Mouse (Mus musculus): Measurements from ENCODE around the gene Zfp574. TPM values are rescaled to one million over a fixed set of nuclear protein-coding genes. Genes with fewer than 3 reads are reported as not detected.
A peak's percentile ranks its signal among the peaks of the same experiment; 100 is the strongest.
"Not testable (repeated sequence)": the region's sequence is repeated elsewhere in the genome, so short reads cannot be mapped to it uniquely, and the experiment has no call there.

Zfp574 gene
- polyA plus RNA-seq (2016; fragmentation: Nextera tagmentation; extraction: Ambion mirVana), result 38.8 and 41.5 TPM in 2 replicates

DNA sequence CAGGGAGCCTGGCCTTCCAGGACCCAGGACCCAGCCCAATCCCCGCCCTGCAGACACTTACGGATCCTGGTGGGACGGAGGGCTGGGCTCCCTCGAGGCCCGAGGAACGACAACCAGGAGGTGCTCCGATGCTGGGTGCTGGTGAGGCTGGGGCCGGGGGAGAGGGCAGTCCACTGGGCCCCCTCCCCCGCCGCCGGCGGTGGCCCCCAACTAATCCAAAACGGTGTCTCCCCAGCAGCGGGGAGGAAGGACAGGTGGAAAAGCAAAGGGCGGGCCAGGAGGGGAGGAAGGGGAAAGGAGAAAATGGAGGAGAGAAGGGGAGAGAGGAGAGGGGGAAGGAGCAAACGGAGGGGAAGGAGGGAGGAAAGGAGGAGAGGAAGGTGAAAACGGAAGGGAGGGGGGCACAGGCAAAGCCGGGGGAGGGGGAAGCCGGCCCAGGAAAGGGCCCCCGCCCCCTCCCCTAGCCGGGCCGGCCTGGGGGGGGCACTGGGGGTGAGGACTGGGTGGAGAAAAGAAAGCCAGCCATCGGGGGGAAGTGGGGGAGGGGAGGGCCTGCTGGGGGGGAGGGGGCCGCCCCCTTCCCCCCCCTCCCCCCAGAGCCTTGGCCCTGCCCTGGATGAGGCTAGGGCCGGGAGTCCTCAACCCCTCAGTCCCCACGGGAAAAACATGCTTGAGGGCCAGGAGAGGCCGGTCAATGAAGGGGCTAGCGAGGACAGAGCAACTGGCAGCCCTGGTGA, at the start of gene Zfp574, which contains the start of gene Grik5:
Zfp574 (plus strand) TSS at position 589 of the 737 bp plus-strand sequence.
Grik5 (minus strand) TSS at position 368 of the 737 bp plus-strand sequence.
- WGBS, result 1% methylated on average over 21 of the region's 28 CpGs
- H3K9me3 ChIP-seq, result no peaks in the 10 kb centered on the region
- no peak for ATAC-seq (ENCODE audit: insufficient number of reproducible peaks, insufficient read depth, low FRiP score, low TSS enrichment)

DNA sequence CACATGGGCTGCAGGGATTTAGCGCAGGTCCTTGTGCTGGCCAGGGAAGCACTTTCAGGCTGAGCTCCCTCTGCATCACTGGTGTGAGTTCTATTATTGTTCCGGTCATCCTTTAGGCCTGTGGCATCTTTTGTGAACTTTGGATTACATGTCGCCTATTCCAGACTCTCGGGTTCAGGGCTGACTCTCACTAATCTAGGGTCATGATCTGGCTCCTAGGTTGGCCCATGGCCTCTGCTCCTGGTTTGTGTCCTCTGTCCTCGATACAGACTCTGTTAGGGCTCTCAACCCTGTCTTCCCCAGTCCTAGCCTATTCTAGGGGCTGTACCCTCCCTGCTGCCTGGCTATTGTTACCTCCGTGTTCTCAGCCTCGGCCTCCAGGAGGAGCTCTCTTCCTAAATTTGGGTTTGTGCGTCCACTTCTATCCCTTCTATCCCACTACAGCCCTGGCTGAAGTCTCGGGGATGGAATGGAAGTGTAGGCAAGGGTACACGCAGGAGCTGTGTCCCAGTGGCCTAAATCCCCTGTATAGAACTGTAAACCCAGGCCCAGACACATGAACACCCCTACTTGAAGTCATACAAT, 46.4 kb upstream of the Zfp574 start:
- Histone ChIP-seq H3K27ac (no peak overlapping the region), H3K36me3 (peaks cover 46% of the 10 kb centered on the region), H3K4me2 (replicated peaks) (no peak overlapping the region), H3K4me3 (no peak overlapping the region), H3K9ac (no peak overlapping the region), H3K27me3 (no peaks in the 10 kb centered on the region), H3K9me3 (no peaks in the 10 kb centered on the region), H3K4me1 (0 out of 2 replicates have a peak, but pooled peaks cover 4% of the 10 kb centered on the region)
- 56% methylated on average over 10 of the region's 10 CpGs for WGBS
- ATAC-seq (ENCODE audit: insufficient number of reproducible peaks, insufficient read depth, low FRiP score, low TSS enrichment), result no peak

More for the DNA sequence above, at the start of gene Zfp574, which contains the start of gene Grik5:
- Histone ChIP-seq H3K9ac (peak within 1 kb of the TSS; percentile 84), H3K27ac (peak within 1 kb of the TSS; percentile 88), H3K4me2 (replicated peaks) (peak within 1 kb of the TSS; percentile 94), H3K36me3 (peaks cover 16% of the 10 kb centered on the region), H3K4me1 (peaks cover 40% of the 10 kb centered on the region), H3K27me3 (no peaks in the 10 kb centered on the region), H3K4me3 (peak within 1 kb of the TSS; percentile 73)

DNA sequence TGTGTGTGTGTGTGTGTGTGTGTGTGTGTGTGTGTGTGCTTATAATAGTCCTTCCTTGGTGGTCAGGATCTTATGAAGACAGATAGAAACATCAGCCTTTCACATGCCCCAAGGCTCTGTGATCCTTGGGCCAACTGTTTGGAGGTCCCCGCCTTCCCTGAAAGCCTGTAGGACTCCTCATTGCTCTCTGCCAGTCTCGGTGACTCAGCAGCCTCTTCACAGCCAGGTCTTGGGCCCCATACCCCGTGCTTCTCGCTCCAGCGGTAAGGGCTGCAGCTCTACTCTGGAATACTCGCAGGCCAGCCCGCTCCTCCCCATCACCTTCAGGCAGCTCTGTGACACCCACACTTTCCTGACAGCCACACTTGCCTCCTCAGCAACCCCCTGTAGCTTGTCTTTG, 45.9 kb upstream of the Zfp574 start:
- H3K36me3 ChIP-seq, result peaks cover 41% of the 10 kb centered on the region
- H3K27ac ChIP-seq, result no peak overlapping the region
- H3K27me3 ChIP-seq, result no peaks in the 10 kb centered on the region
- H3K4me1 ChIP-seq, result 0 out of 2 replicates have a peak, but pooled peaks cover 4% of the 10 kb centered on the region
- no peak overlapping the region for H3K4me2 ChIP-seq (replicated peaks)
- H3K9me3 ChIP-seq, result no peaks in the 10 kb centered on the region
- no peak overlapping the region for H3K9ac ChIP-seq
- no peak for ATAC-seq (ENCODE audit: insufficient number of reproducible peaks, insufficient read depth, low FRiP score, low TSS enrichment)
- WGBS, result 51% methylated on average over 7 of the region's 7 CpGs
- no peak overlapping the region for H3K4me3 ChIP-seq

DNA sequence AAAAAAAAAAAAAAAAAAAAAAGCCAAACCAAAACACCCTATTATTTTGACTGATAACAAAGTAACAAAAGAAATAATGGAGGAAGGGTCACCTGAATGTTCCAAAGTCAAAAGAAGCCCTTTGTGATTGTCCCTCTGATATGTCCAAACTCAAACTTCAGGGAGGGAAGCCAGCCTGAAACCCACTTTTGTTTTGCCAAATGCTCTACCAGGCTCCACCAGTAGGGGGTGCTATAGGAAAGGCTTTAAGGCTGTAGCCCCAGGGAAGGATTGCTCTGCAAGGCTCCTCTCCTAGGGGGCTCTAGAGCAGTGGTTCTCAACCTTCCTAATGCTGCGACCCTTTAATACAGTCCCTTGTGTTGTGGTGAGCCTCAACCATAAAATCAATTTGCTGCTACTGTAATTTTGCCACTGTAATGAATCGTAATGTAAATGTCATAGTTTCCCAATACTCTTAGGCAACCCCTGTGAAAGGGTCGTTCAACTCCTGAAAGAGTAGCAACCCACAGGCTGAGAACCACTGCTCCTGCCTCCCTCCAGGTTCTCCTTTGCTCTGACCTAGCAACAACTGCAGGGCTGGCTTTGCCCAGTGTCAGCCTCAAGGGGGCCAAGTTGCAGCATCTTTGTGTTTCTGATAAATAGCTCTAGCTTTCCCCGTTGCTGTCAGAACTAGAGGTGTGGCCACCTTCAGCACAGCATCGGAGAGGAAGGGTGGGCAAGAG, 42.2 kb upstream of the Zfp574 start:
- no peaks in the 10 kb centered on the region for H3K27me3 ChIP-seq
- ATAC-seq (ENCODE audit: insufficient number of reproducible peaks, insufficient read depth, low FRiP score, low TSS enrichment), result no peak
- no peak overlapping the region for H3K4me2 ChIP-seq (replicated peaks)
- H3K27ac ChIP-seq, result 0 out of 2 replicates have a peak overlapping the region, but pooled peaks have one; percentile 36
- no peak overlapping the region for H3K4me3 ChIP-seq
- H3K4me1 ChIP-seq, result 0 out of 2 replicates have a peak, but pooled peaks cover 4% of the 10 kb centered on the region
- H3K36me3 ChIP-seq, result peaks cover 31% of the 10 kb centered on the region
- 43% methylated on average over 5 of the region's 5 CpGs for WGBS
- H3K9me3 ChIP-seq, result no peaks in the 10 kb centered on the region
- H3K9ac ChIP-seq, result no peak overlapping the region

DNA sequence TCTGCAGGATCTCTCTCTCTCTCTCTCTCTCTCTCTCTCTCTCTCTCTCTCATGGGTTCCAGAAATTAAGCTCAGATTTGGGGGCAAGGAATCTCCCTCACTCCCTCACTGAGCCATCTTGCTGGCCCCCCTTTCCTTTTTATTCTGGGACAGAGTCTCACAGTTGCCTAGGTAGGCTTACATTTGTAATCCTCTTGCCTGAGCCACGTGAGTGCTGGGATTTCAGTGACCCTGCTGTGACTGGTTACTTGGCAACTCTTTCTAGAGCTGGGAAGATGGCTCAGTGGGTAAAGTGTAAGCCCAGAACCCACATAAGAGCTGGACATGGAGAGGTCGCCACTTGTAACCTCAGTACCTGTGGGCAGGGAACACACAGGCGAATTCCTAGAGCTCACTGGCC, 40.8 kb upstream of the Zfp574 start:
- Histone ChIP-seq H3K27me3 (no peaks in the 10 kb centered on the region), H3K9me3 (no peaks in the 10 kb centered on the region), H3K27ac (no peak overlapping the region), H3K4me3 (no peak overlapping the region), H3K9ac (no peak overlapping the region), H3K4me2 (replicated peaks) (no peak overlapping the region), H3K4me1 (0 out of 2 replicates have a peak, but pooled peaks cover 4% of the 10 kb centered on the region), H3K36me3 (peaks cover 42% of the 10 kb centered on the region)
- WGBS, result 66% methylated on average over 3 of the region's 3 CpGs
- no peak for ATAC-seq (ENCODE audit: insufficient number of reproducible peaks, insufficient read depth, low FRiP score, low TSS enrichment)

DNA sequence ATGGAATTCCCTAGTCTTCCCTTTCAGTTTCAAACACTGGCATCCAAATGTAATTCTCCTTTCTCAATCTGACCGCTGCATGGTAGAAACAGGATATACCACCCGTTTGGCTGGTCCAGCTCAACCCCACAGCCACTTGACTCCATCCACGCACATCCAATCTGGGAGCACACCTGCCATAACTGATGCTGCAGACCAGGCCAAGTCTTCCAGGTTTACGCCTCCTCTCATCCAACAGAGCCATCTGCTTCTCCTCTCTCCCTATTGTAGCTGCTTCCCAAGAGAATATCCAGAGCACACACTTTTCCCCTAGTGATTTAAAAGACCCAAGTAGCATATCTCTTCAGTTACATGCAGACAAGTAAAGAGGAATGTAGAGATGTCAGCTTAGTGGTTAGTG, 37.6 kb upstream of the Zfp574 start:
- Histone ChIP-seq H3K36me3 (peaks cover 52% of the 10 kb centered on the region), H3K9ac (no peak overlapping the region), H3K9me3 (no peaks in the 10 kb centered on the region), H3K27me3 (no peaks in the 10 kb centered on the region), H3K4me1 (0 out of 2 replicates have a peak, but pooled peaks cover 4% of the 10 kb centered on the region), H3K4me2 (replicated peaks) (no peak overlapping the region), H3K4me3 (no peak overlapping the region), H3K27ac (no peak overlapping the region)
- no peak for ATAC-seq (ENCODE audit: insufficient number of reproducible peaks, insufficient read depth, low FRiP score, low TSS enrichment)
- WGBS, result 94% methylated on average over 4 of the region's 4 CpGs

DNA sequence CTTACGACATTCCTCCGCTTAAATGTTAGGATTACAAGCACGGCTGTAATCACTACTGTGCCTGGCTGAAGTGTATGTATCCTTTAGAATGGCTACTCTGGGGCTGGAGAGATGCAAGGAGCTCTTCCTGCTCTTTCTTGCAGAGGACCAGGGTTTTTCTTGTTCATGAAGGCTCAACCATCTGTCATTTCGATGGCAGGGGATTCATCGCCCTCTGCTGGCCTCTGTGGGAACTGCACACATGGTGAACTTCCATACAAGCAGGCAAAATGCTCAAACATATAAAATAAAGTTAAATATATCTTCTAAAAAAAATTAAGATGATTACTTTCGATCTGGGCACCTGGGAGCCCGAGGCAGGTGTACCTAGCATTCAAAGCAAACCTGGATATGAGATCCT, 36.5 kb upstream of the Zfp574 start:
- H3K27ac ChIP-seq, result no peak overlapping the region
- H3K9ac ChIP-seq, result no peak overlapping the region
- H3K4me1 ChIP-seq, result no peaks in the 10 kb centered on the region
- H3K36me3 ChIP-seq, result peaks cover 61% of the 10 kb centered on the region
- no peak for ATAC-seq (ENCODE audit: insufficient number of reproducible peaks, insufficient read depth, low FRiP score, low TSS enrichment)
- no peak overlapping the region for H3K4me3 ChIP-seq
- H3K27me3 ChIP-seq, result no peaks in the 10 kb centered on the region
- WGBS, result 55% methylated on average over 7 of the region's 7 CpGs
- H3K4me2 ChIP-seq (replicated peaks), result no peak overlapping the region
- no peaks in the 10 kb centered on the region for H3K9me3 ChIP-seq

DNA sequence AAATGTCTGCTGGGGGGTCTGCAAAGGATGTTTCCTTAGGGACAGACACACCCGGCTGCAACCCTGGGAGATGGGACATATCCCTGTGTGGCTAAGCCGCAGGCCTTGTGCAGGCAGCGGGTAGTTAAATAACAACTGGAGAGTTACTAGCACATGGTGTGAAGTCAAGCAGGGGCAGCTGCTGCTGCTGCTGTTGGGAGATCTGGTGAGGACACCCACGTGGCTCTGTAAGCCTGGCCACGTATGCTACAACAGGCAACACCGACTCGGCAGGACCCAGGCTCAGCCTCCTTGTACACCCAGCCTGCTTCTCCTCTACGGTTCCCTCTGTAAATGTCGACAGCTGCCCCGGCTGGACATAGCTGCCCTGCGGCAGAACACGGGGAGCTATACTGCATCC, 30.4 kb upstream of the Zfp574 start:
- no peaks in the 10 kb centered on the region for H3K4me1 ChIP-seq
- no peak overlapping the region for H3K27ac ChIP-seq
- H3K27me3 ChIP-seq, result no peaks in the 10 kb centered on the region
- H3K4me3 ChIP-seq, result no peak overlapping the region
- H3K36me3 ChIP-seq, result peaks cover 81% of the 10 kb centered on the region
- H3K9ac ChIP-seq, result no peak overlapping the region
- H3K9me3 ChIP-seq, result no peaks in the 10 kb centered on the region
- WGBS, result 89% methylated on average over 12 of the region's 12 CpGs
- no peak for ATAC-seq (ENCODE audit: insufficient number of reproducible peaks, insufficient read depth, low FRiP score, low TSS enrichment)
- H3K4me2 ChIP-seq (replicated peaks), result no peak overlapping the region

DNA sequence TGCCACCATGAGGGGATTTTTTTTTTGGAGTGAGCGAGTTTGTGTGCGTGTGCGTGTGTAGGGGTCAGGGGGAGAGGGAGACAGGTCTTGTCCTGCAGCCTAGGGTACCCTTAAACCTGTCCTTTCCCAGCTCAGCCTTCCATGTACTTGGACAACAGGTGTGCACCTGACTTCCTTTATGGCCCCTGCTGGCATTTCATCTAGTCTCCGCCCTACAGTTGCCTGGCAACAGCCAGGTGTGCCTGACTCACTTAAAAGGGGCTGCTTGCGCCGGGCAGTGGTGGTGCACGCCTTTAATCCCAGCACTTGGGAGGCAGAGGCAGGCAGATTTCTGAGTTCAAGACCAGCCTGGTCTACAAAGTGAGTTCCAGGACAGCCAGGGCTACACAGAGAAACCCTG, 27.8 kb upstream of the Zfp574 start:
- 92% methylated on average over 7 of the region's 7 CpGs for WGBS
- H3K4me1 ChIP-seq; H3K27me3 ChIP-seq; ATAC-seq (ENCODE audit: insufficient number of reproducible peaks, insufficient read depth, low FRiP score, low TSS enrichment); H3K9ac ChIP-seq; H3K27ac ChIP-seq; H3K4me2 ChIP-seq (replicated peaks); H3K4me3 ChIP-seq; H3K9me3 ChIP-seq: not testable (repeated sequence)
- H3K36me3 ChIP-seq, result peaks cover 88% of the 10 kb centered on the region

DNA sequence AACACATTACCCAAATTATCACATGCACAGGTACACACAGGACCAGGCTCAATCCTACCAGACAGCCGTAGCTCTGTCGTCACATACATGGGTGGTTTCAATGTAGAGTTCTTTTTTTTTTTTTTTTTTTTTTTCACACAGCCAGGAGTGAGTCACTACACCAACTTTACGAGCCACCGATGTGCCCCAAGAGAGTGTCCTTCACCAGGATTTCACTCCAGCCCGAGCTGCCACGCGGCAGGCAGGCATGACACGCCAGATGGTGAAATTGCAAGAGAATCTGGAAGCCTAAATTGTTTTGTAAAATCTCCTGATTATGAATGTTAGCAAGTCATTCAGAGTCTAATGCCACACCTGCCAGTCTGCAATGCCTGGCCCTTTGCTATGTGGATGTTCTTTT, 25.0 kb upstream of the Zfp574 start:
- no peaks in the 10 kb centered on the region for H3K9me3 ChIP-seq
- no peak overlapping the region for H3K9ac ChIP-seq
- ATAC-seq (ENCODE audit: insufficient number of reproducible peaks, insufficient read depth, low FRiP score, low TSS enrichment), result no peak
- H3K36me3 ChIP-seq, result peaks cover 82% of the 10 kb centered on the region
- H3K4me3 ChIP-seq, result no peak overlapping the region
- no peak overlapping the region for H3K27ac ChIP-seq
- H3K4me1 ChIP-seq, result no peaks in the 10 kb centered on the region
- 93% methylated on average over 8 of the region's 8 CpGs for WGBS
- no peaks in the 10 kb centered on the region for H3K27me3 ChIP-seq
- no peak overlapping the region for H3K4me2 ChIP-seq (replicated peaks)

DNA sequence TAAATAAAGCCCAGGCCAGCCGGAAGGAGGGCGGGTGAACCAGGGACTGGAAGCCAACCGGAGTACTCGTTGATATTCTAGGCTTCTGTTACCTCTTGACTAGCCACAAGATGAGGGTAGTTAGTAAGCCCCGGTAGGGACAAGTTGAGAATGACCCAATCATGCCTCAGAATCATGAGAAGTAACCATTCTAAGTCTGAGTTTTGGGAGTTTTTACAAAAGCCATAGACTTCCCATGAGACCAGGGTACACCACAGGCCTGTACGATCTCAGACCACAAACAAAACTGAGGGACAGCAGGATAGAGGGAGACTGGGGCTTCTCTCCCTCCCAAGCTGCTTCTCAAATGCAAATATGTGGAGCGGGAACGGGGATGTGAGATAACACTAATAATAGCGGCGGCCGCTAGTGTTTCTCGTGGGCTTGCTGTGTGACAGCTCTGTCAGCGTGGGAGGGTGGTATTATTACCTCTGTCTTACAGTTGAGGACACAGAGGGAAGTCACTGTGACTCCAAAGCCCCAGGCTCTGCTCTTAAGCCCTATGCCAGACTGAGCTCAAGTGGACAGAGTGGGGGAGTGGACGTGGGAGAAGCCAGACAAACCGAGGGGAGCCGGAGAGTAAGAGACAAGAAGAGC, 23.0 kb upstream of the Zfp574 start:
- no peak overlapping the region for H3K27ac ChIP-seq
- WGBS, result 87% methylated on average over 16 of the region's 16 CpGs
- H3K4me3 ChIP-seq, result no peak overlapping the region
- no peak overlapping the region for H3K4me2 ChIP-seq (replicated peaks)
- no peaks in the 10 kb centered on the region for H3K9me3 ChIP-seq
- H3K27me3 ChIP-seq, result no peaks in the 10 kb centered on the region
- no peak for ATAC-seq (ENCODE audit: insufficient number of reproducible peaks, insufficient read depth, low FRiP score, low TSS enrichment)
- no peak overlapping the region for H3K9ac ChIP-seq
- H3K36me3 ChIP-seq, result peaks cover 72% of the 10 kb centered on the region
- no peaks in the 10 kb centered on the region for H3K4me1 ChIP-seq
